Mouse (Mus musculus) neutrophil, adult 65 days (primary cell): ENCODE results near the gene Prss35. TPM values are rescaled to one million over a fixed set of nuclear protein-coding genes. Genes with fewer than 3 reads are reported as not detected.

Source experiments
- total RNA-seq: library from RNA; stranded (reverse); gene quantifications from 2 replicates; pipeline ENCODE4 v1.2.4, GENCODE M21; 2023

Prss35 gene
- total RNA-seq = 0.38 and 0.39 TPM in 2 replicates

GRCm38 (mm10) chr9:86742959-86743911 lies at the start of gene Prss35:
Gene Prss35 (plus strand): TSS chr9:86743649.

DNA sequence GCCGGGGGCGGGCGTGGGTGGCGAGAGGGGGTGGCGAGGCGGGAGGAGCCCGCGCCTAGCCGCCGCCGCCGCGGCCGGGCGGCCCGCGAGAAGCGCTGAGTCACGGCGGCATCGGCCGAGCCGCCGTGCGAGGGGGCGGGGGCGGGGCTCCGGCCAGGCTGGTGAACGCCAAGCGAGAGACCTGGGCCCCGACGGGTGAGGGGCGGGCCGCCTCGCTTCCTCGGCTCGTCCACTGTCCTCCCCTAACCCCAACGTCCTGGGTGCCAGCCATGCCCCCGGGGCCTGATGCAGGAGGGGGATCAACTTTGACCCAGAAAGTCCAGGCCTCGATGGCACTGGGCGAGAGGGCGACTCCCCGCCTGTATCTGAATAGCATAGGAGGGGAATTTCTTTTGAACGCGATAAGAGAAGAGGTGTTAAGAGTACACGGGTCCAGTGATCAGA lies 47.6 kb upstream of the Prss35 start, which contains the start of gene Me1:
Me1 (minus strand) TSS at position 136 of the 444 bp plus-strand sequence.

Other genes starting within 250 kb of the Prss35 start
- 6.2 and 7.0 TPM in 2 replicates for gene Pgm3, start 171.8 kb upstream of the Prss35 start, total RNA-seq
- 1.4 and 1.5 TPM in 2 replicates for gene Rwdd2a, start 171.7 kb upstream of the Prss35 start, total RNA-seq
- not detected in 2 replicates for gene Me1, start 47.7 kb upstream of the Prss35 start, total RNA-seq
- not detected in 2 replicates for gene Snap91, start 137.0 kb downstream of the Prss35 start, total RNA-seq